Mouse (Mus musculus): ENCODE measurements around the gene Ptprf.

DNA sequence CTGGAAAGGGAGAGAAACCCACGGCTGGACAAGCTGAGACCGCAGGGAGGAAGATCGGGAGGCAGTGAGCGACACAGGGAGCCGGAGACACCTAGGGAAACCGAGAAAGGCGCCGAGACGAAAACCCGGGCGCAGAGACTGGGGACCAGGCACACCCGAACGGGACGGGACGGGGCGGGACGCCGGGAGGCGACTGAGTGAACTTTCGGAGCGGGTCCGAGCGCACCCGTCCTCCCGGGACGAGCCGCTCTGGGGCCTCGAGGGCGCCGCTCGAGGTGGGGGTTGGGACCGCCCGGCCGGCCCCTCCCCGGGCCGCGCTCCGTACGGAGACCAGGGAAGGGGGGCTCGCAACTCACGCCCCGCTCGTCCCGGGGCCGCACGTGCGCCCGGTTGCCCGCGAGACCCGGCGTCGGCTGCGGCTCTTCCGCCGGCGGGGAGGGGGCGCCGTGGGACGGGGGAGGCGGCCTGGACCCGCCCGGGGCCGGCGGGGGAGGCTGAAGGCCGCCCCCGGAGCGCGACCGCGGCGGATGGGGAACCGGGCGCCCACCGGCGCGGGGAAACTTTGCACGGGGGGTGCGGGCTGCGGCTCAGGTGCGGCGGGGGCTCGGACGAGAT is 682 bp downstream of the Ptprf start:
- TF ChIP-seq CTCF (IDR thresholded peaks at IDR 0.05; ENCODE audit: low read depth, low read length) = no peak
- TF ChIP-seq POLR2A (IDR thresholded peaks at IDR 0.05; ENCODE audit: insufficient read depth, low read length) = no peak

Data from ES-Bruce4 (cell line).